Mouse (Mus musculus): ENCODE results near the gene Sept11.

The Sept11 gene

DNA sequence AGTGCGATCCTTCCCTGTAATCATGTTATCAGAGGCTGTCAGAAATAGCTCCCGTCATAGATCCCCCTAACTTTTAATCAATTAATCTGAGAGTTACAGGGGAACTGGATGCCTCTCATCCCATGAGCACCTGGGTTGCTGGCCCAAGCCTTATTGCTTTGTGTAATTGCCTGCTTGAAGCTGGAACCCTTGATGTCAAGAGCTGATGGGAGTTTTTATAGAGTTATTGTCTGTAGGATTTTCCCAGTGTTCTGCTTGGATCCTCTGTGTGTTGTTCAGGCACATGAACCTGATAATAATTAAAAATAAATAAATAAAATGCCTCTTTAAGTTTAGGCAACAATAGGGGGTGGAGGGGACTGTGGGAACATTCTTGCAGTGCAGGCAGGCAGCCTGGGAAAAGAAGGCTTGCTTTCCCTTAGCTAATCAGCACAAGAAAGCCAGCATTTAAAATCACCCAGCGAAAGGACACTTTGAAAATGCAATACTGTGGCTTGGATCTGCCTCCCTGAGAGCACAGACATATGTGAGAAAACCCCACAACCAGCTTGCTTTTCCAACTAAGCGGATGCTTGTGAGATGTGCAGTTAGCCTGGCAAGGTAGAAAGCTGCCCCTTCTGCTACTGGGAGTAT, 33.8 kb downstream of the Sept11 start:
- DNase-seq (ENCODE audit: low spot score in 2 of 2) = no peak

DNA sequence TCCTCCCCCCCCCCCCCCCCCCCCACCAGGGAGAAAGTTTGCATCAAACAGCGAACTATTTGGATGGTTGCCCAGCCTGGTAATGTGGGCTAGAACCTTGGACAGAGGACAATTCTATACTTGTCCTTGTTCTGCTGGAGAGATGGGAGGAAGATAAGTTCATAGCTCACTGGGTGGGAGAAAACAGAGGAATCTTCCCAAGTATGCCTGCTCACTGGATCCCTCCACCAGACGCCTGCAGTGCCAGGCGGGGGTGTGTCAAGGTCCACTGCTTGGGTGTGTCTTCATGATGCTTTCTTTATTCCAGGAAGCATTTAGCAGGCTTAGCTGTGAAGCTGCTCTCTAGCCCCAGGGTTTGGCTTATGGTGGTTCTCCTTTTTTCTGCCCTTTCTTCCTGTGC, 34.5 kb downstream of the Sept11 start:
- no peak for DNase-seq (ENCODE audit: low spot score in 2 of 2)

DNA sequence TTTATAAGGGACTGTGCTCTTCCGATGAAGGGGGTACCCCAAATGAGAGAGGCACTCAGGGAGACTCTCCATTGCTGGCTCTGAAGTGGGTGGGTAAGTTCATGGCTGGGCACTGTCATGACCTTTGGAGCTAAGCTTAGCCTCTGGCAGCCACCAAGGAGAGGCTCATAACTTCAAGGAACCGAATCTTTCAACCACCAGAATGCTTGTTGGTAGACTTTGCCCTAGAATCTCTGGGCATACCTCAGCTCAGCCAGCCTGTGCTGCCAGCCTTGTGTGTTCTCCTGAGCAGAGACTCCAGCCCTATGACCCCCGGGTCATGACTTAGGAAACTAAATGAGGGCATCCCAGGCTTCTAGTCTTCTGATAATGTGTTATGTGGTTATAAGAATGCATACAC, 35.5 kb downstream of the Sept11 start:
- DNase-seq (ENCODE audit: low spot score in 2 of 2) = no peak

DNA sequence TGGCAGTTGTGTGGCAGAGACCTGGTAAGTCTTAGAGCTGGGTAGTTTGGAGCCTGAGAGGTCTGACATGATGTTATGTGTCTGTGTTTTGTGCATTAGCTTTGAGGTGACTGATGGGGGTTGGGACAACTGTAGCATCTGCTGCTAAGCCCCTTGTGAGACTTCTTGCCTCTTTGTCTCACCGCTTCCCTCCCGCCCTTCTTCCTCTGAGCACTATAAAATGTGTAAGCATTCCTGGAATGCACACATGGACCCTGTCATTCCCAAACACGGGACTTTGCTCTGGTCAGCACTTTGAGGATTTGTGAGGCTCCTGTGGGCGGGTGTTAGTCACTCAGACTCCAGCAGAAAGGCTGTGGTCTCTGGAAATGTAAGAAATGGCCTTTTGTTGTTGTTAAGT, 36.7 kb downstream of the Sept11 start:
- DNase-seq (ENCODE audit: low spot score in 2 of 2) = no peak

DNA sequence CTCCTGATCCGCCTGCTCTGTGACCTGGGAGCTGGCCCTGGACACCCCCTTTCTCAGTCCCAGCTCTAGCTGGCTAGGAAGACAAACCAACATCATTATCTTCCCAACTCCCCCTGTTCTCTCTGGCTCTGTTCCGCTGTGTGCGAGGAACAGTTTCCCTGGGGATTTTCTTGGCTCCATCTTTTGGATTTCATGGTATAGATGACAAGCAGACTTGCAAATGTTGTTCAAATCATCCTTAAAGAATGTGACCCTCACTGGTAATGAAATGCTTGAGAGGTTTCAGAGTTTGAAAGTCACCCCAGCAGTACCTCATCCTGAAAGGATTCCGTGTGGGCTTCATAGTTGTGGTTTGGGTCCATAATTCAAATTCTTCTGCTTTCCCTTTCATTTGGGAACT, 38.2 kb downstream of the Sept11 start:
- DNase-seq (ENCODE audit: low spot score in 2 of 2) = no peak

DNA sequence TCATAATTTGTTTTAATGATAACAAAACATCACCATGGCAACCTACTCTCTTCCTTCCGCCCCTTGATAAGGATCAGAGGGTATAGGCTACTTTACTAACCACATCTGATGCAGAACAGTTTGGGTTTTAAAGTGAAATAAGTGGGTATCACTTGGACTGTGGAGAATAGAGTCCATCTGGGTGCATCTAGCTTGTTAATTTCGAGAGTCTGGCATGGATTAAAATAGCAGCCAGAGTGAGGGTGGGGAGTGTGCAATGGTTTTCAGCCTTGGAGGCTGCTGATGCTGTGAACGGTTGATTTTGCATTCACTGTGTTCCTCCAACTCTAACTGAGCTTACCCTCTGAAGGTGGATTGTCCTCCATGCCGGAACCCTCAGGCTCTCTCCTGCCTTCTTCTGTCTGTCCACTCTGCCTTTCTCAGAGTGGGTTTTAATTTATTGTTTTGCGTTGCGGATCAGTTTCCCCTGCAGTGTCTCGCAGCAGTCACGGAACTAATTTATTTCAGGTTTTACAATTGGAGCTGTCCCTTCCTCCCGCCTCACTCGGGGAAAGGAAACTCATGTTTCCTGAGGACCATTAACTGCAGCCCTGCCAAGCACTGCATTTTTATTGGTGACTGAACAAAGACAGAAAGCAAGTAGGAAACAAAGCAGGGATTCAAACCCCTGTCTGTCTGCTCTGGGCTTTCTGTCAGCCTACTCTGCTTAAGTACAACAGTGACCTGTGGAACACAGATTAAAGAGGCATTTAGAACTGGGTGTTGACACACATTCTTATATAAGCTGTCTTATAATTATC, 40.4 kb downstream of the Sept11 start:
- DNase-seq (ENCODE audit: low spot score in 2 of 2) = no peak

DNA sequence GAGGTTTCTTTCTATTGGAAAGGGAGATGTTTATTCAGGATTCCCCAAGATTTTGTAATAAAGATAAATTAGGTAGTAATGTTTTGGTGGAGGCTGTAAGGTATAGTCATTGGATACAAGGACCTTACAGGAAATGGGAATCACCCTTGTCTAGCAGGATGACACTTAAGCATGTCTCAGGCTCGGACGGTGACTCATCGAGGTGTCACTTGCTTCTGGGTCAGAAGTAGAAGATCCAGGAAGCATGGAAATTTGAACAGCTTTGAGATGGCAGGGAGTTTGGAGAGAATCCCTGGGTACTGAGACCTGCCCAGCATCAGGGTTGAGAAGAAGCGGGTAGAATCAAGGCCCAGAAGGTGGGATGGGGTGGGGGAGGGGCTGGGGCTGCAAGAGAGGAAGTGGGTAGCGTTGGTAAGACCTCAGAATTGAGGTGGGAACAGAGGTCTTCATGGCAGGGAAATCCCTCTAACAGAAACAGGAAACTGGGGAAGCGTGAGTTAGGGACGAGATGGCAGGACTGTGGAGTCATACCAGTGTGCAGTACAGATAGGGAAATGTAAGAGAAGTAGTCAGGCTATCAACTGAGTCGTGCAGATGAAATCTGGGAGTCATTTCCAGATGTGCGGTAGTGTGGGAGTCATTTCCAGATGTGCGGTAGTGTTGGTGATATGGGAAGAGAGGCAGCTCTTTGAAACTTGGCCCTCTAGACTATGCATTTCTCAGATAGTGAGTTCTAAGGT, 42.3 kb downstream of the Sept11 start:
- DNase-seq (ENCODE audit: low spot score in 2 of 2) = no peak

DNA sequence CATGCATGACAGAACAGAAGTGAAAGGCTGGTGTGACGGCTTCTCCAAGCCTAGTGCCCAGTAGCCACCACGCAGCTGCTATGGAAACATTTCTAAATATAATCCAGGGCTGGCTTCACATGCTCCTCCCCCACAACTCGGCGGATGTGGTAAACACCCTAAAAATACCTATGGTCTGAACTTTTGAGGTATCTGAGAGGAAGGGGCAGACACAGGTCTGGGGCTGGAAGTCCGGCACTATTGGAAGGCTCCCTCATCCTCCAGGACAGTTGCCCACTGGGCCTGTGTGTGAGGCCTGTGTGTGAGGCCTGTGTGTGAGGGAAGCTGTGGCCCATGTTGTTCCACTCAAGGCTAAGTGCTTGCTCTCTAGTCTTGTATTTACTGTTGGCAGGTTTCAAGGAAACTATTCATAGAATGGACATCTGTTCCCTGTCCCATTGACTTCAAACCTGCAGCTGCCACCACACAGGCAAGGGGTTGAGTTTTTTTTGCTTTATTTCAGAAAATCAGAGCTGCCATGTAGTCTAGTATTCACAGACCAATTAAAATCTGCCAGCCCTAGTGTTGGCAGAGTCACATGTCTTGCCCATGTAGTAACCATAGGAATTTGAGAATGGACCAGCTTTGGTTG, 43.8 kb downstream of the Sept11 start:
- DNase-seq (ENCODE audit: low spot score in 2 of 2) = no peak

DNA sequence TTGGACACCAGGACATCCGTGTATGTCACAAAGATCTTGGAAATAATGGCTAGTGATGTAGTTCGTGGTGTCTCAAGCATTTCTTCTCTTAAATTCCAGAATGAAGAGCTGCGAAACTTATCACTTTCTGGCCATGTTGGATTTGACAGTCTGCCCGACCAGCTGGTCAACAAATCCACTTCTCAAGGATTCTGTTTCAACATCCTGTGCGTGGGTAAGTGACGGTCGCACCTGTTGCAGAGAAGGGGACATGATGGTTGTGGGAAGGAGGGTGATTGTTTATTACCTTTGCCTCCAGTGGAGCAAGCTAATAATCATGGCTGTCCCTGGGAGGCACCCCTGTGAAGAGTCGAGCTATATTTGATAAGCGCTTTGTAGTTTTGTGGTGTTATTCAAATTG, 46.1 kb downstream of the Sept11 start:
- DNase-seq (ENCODE audit: low spot score in 2 of 2) = no peak

DNA sequence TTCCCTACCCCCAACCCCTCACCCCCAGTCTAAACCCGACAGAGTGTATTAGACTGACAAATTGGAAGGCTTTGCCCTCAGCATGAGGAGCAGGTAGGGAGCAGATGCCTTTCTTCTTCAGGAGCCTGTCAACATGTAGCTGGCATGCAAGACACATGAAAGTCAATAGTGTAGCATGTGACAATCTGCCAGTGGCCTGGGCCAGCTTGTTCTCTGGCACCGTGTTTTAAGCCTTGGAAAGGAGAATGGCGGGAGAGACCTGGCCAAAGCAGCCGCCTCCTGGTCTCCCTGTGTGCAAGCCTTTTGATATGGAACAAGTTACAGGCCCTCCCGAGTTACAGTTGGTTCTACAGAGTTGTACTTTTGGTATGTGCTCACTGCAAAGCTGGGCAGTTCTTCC, 47.5 kb downstream of the Sept11 start:
- DNase-seq (ENCODE audit: low spot score in 2 of 2) = no peak

DNA sequence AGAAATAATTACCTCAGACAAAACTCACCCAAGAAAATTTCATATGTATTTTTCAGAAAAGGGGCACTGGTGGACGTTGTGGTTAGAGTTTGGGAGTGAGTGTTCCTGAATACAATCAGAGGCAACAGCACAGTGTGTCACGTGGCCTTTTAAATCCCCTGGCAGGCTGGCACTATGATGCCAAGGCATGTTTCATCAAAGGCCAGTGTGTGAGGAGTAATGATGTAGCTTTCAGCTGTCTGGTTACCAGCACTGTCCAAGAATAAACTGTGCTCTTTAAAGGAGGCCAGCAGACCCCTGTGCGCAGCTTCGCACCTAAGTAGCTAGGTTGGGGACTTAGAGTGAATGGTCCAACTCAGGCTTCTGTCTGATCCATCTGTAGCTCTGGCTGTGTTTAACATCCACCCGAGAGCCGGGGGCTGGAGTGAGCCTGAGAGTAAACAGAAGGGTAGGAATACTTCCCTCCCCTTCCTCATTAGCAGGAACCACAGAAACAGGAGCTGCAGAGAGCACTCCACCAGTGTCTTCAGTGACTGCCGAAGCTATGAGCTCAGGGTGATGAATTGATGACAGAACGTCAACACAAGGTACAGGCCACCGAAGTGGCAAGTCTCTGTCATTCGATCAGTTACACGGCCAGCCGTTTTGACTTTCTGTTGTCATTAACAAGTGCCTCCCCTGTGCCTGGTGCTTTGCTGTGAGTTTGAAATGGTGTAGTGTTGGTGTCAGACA, 50.3 kb downstream of the Sept11 start:
- no peak for DNase-seq (ENCODE audit: low spot score in 2 of 2)

DNA sequence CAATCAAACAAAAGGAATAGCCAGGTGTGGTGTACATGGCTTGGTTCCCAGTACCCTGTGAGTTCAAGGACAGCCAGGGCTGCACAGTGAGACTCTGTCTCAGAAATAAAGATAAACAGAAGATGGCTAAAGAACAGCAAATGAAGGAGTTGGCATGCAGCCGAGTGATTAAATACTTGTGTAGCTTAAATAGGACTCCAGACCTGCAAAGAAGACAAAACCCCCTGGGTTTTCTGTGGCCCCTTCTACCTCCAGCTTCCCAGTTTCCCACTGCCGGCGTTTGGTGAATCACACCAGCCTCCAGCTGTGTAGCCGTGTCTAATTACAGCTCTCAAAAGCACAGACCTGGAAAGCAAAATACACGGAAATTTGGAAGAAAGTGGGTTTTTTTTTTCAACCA, 51.6 kb downstream of the Sept11 start:
- DNase-seq (ENCODE audit: low spot score in 2 of 2) = no peak

DNA sequence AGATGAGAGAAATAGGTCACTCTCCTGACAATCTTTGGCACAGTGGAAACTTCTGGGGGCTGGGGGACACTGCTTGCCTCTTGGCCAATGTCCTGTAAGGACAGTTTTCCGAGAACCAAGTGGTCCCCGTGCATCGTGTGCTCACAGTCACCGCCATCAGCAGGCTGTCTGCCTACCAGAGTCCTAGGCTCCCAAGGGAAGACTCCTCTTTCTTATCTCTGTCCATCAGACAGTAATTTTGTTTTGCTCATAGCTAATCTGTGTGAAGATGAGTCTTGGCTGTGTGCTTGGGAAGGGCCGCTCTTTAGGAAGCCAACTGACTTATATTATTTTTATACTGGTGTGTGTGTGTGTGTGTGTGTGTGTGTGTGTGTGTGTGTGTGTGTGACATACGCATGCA, 52.3 kb downstream of the Sept11 start:
- no peak for DNase-seq (ENCODE audit: low spot score in 2 of 2)

DNA sequence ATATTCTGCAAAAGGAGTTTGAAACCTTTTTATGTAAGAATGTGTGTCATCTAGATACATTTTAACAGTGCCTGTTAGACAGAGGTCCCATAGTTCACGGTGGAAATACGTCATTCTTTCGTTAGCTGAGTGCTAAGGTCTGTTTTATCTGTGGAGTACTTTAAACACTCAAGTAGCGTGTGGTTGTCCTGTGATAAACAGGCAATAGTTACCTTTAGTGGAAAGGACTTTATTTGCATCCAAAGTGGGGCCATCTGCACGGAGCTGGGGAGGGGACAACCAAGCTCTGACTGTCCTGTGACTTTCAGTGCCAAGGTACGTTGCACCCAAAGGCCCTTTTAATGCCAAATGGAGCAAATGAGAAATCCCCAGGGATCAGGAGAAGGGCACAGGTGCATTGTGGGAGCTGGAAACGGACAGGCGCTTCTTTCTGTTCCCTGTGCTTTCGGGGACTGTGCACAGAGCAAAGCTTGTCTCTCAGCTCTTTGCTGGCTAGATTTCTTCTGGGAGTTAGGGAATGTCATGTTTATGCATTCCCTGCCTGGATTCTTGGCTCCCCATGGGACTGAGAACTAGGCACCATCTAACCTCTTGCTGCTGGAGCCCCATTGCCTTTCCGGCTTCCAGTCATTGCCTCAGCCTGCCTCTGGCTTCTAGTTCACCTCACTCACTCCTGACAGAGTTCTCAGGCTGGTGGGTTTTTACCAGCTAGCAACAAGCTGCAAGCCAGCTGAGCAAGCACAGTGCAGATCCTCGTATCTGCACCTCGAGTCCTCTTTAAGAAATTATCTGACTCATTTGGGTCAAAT, 56.9 kb downstream of the Sept11 start:
- DNase-seq (ENCODE audit: low spot score in 2 of 2) = no peak

DNA sequence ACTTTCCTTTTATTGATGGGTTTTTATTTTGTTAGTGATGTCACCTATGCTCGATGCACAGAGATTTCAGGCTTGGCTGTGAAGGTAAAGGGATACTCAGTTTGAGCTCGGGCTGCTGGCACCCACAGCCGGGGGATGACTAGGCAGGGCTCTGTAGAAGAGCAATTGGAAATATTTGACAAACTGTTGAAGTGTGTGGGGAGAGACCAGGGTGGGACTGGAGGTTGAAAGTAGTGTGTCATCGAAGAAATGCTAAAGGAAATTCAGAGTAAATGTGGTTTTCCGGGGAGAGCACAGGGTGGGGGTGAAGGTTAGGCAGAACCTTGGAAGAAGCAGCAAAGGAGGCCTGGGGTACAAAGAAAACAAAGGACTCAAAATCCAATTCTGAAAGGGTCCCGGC, 58.7 kb downstream of the Sept11 start:
- no peak for DNase-seq (ENCODE audit: low spot score in 2 of 2)

DNA sequence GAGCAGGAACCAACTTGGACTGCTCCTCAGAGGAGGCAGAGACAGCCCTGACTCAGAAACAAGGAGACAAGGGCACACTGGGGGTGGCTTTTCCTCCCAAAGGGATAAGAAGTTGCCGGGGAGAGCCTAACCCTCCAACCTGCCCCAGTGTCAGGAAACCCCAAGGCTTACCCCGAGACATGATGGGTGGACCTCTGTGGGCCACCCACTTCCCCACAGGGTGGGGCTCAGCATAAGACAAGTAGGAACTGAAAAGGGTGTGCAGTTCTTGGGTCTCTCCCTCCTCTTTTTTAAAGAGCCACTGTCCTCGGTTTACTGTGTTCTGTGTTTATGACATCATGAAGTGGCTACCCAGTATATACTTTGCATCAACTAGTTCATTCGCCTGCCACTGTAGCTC, 59.2 kb downstream of the Sept11 start:
- no peak for DNase-seq (ENCODE audit: low spot score in 2 of 2)

DNA sequence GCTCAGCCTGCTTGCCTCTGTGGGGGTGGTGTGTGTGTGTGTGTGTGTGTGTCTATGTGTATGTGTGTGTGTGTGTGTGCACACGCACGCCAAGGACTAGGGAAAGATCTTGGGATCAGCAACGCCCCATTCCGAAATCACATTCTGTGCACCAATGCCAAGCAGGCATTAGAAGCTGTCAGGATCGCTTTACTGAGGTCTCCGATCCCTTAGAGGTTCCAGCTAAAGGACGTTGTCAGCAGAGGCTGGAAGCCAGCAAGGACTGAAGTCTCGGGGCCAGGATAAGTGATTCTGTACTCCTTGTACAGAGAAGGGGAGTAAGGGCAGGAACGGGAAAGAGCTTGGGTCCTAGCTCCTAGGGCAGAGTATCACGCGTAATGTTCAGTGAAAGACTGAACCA, 61.2 kb downstream of the Sept11 start:
- DNase-seq (ENCODE audit: low spot score in 2 of 2) = no peak

DNA sequence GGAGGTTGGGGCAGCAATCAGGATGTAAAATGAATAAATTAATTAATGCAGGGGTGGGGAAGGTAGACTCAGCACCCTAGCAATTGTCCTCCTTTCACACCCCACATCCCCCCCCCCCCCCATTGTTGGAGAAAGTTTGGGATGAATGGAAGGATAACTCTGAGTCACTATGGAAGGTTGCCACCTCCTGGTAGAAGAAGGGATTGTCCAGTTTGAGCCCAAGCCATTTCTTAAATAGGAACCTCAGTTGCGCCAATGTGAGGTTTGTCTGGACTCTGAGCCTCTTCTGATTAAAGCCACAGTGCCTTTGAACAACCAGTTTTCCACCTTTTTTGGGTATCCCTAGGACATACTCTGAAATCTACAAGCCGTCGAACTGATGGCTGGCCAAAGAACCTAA, 70.3 kb downstream of the Sept11 start:
- DNase-seq (ENCODE audit: low spot score in 2 of 2) = no peak

DNA sequence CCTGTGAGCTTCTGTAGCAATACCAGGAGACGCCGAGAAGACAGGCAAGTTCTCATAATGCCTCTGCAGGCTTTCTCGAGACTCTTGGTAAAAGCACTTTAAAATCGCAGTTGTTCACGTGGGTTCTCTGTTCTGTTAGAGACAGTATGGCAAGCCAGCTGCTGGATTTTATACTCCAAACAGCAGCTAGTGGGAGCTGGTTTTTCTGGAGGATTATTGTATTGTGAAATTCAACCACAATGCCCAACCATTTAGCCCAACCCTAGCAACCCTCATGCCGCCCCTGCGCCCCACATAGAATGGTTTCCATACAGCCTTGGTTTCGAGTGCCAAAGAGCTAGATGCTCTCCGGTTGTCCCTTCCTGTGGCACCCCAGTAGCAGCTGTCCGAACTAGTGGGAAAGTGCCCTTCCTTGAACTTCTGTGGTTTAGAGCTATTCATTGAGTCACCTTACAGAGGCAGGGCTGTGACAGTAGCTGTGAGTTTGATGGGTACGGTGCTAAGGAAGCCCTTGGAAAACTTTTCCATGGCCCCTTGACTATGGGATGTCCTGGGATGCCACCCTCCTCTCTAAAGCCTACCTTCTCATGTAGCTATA, 74.8 kb downstream of the Sept11 start:
- no peak for DNase-seq (ENCODE audit: low spot score in 2 of 2)

DNA sequence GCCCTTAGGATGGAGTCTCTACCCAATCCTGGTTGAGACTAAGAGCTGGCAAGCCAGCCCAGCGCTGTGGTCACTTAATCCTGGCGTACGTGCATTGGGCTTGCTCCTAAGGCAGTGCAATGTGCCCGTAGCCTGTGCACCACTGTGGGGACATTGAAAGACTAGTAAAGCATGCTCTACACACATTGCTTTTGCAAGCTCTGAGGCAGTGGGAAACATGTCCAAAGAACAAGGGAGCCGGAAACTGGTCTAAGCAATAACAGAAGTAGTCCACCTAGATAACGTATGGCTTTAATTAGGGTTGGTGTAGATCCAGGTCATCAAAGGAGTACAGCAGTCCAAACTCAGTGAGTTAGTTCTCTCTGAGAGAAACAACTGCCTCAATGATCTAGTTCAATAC, 75.4 kb downstream of the Sept11 start:
- no peak for DNase-seq (ENCODE audit: low spot score in 2 of 2)

DNA sequence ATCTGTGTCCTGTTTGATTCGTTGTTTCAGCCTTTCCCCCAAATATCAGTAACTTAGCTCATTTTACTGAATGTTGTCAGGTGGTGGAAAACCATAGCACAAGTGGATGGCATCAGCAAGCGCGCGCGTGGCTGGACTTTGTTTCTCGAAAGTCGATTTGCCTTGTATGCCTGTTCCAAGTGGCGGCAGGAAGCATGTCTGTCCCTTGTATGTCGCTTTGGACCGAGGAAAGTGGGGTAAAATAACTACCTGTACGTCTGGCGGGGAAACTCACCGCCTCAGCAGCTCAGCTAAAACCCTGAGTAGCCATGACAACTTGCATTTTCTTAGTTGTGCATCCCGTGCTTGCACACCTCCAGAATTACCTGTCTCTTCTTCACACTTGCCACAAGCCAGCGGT, 78.2 kb downstream of the Sept11 start:
- no peak for DNase-seq (ENCODE audit: low spot score in 2 of 2)
